Mouse (Mus musculus): ENCODE measurements around the gene Kazn. TPM values are rescaled to one million over a fixed set of nuclear protein-coding genes. Genes with fewer than 3 reads are reported as not detected.

Kazn gene
- polyA plus RNA-seq, 1 experiment from 2014 or later, result 10.6 TPM

DNA sequence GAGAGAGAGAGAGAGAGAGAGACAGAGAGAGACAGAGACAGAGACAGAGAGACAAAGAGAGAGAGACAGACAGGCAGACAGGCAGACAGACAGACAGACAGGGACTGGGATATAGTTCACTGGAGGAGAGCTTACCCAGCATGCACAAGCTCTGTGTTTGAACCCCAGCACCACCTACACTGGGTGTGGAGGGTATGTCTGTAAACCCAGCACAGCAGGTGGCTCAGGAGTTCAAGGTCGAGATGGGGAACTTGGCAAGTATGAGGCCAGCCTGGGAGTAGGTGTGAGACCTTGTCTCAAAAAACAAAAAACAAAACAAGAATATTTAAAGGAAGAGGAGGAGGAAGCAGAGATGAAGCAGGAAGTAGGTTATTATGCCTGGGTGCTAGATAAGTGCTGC is 162.3 kb downstream of the Kazn start:
- Histone ChIP-seq H3K4me2 (ENCODE audit: low read depth) (no peak overlapping the region), H3K36me3 (ENCODE audit: control insufficient read depth, insufficient read depth, low read length) (no peaks in the 10 kb centered on the region), H3K4me3 (ENCODE audit: low read depth, low read length) (no peak overlapping the region), H3K9ac (ENCODE audit: low read length) (no peak overlapping the region), H3K9me3 (ENCODE audit: control insufficient read depth, low read length) (no peaks in the 10 kb centered on the region), H3K4me1 (ENCODE audit: control insufficient read depth, insufficient read depth, low read length) (peaks cover 2% of the 10 kb centered on the region; the same call in 1 of the 2 replicates), H3K27me3 (ENCODE audit: control insufficient read depth, insufficient read depth, low read length) (no peaks in the 10 kb centered on the region), H3K27ac (ENCODE audit: low read depth, low read length) (no peak overlapping the region)
- no peak for DNase-seq (ENCODE audit: low spot score)
- WGBS, result 50% methylated on average over 1 of the region's 1 CpGs
- no peak for ATAC-seq (ENCODE audit: insufficient read depth, low FRiP score, low TSS enrichment)

DNA sequence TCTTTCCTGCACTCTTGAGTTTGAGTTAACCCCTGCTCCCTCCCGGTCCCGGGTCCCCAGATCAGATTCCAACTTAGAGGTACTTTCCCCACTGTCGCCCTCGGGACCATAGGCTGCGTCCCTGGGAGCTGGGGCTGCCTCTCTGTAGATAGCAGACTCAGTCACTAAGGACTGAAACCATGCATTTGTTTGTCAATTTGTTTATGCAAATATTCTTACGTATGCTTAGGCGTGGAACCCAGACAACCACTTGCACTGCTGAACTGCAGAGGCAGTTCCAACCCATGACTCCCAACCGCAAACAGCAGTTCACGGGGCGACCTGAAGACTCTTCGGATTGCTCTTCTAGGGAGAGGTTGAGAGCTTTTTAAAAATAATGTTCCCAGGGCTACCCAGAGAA is 163.3 kb downstream of the Kazn start:
- ATAC-seq (ENCODE audit: insufficient read depth, low FRiP score, low TSS enrichment), result no peak
- Histone ChIP-seq H3K9me3 (ENCODE audit: control insufficient read depth, low read length) (no peaks in the 10 kb centered on the region), H3K4me2 (ENCODE audit: low read depth) (no peak overlapping the region), H3K27me3 (ENCODE audit: control insufficient read depth, insufficient read depth, low read length) (no peaks in the 10 kb centered on the region), H3K27ac (ENCODE audit: low read depth, low read length) (no peak overlapping the region), H3K36me3 (ENCODE audit: control insufficient read depth, insufficient read depth, low read length) (no peaks in the 10 kb centered on the region), H3K4me3 (ENCODE audit: low read depth, low read length) (no peak overlapping the region), H3K4me1 (ENCODE audit: control insufficient read depth, insufficient read depth, low read length) (peaks cover 7% of the 10 kb centered on the region; the same call in 1 of the 2 replicates), H3K9ac (ENCODE audit: low read length) (no peak overlapping the region)
- WGBS, result 87% methylated on average over 11 of the region's 11 CpGs
- no peak for DNase-seq (ENCODE audit: low spot score)

GRCm38 (mm10) chr4:142074060-142074732 is 165.0 kb downstream of the Kazn start:
- Histone ChIP-seq H3K27me3 (ENCODE audit: control insufficient read depth, insufficient read depth, low read length) (no peaks in the 10 kb centered on the region), H3K4me2 (ENCODE audit: low read depth) (no peak overlapping the region), H3K4me1 (ENCODE audit: control insufficient read depth, insufficient read depth, low read length) (peaks cover 7% of the 10 kb centered on the region; the same call in 1 of the 2 replicates), H3K36me3 (ENCODE audit: control insufficient read depth, insufficient read depth, low read length) (no peaks in the 10 kb centered on the region), H3K27ac (ENCODE audit: low read depth, low read length) (no peak overlapping the region), H3K9me3 (ENCODE audit: control insufficient read depth, low read length) (no peaks in the 10 kb centered on the region), H3K9ac (ENCODE audit: low read length) (no peak overlapping the region), H3K4me3 (ENCODE audit: low read depth, low read length) (no peak overlapping the region)
- ATAC-seq (ENCODE audit: insufficient read depth, low FRiP score, low TSS enrichment) (no peak), DNase-seq (ENCODE audit: low spot score) (no peak)
- 68% methylated on average over 13 of the region's 13 CpGs for WGBS

DNA sequence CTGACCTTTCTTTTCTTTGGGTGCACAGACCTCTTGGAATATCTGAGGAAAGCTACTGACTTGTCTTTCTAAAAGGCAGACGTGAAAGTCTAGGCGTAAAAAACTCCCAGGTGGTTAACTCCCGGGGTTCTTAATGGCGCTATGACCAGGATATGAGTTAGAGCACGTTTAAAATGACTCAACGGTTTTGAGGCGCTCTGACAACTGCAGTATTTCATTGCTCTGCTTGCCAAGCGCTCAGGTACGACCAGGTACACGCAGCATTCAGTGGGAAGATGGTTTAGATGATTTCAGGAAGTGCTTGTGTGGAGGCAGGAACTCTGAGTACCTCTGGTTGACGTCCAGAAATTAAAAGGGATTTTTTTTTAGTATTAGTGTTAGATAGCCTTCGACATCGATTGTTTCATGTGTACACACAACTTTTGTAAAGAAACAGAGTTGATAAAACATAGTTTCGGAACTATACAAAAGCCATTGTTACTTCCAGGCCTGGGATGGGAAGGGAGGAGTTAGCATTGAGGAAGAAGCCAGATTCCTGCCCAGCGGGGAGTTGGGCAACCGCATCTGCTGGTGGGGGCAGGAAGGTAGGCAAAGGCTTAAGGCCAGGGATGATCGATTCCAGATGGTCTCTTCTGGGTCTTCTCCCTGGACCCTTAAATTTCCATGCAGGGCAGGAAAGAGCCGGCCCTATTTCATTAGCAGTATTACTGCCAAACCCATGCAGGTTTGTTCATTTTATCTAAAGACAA is 167.8 kb downstream of the Kazn start:
- ATAC-seq (ENCODE audit: insufficient read depth, low FRiP score, low TSS enrichment), result no peak
- H3K9ac ChIP-seq (ENCODE audit: low read length), result no peak overlapping the region
- 11% methylated on average over 18 of the region's 18 CpGs for whole genome bisulfite sequencing
- no peak overlapping the region for H3K4me3 ChIP-seq (ENCODE audit: low read depth, low read length)
- H3K27ac ChIP-seq (ENCODE audit: low read depth, low read length), result no peak overlapping the region
- H3K27me3 ChIP-seq (ENCODE audit: control insufficient read depth, insufficient read depth, low read length), result no peaks in the 10 kb centered on the region
- DNase-seq (ENCODE audit: low spot score), result peak; percentile 40
- H3K9me3 ChIP-seq (ENCODE audit: control insufficient read depth, low read length), result no peaks in the 10 kb centered on the region
- H3K36me3 ChIP-seq (ENCODE audit: control insufficient read depth, insufficient read depth, low read length), result no peaks in the 10 kb centered on the region
- H3K4me1 ChIP-seq (ENCODE audit: control insufficient read depth, insufficient read depth, low read length), result peaks cover 7% of the 10 kb centered on the region; the same call in 1 of the 2 replicates
- no peak overlapping the region for H3K4me2 ChIP-seq (ENCODE audit: low read depth)

GRCm38 (mm10) chr4:142070840-142071239 is 168.4 kb downstream of the Kazn start:
- whole genome bisulfite sequencing, result 7% methylated on average over 8 of the region's 8 CpGs
- Histone ChIP-seq H3K9ac (ENCODE audit: low read length) (no peak overlapping the region), H3K27ac (ENCODE audit: low read depth, low read length) (no peak overlapping the region), H3K27me3 (ENCODE audit: control insufficient read depth, insufficient read depth, low read length) (no peaks in the 10 kb centered on the region), H3K9me3 (ENCODE audit: control insufficient read depth, low read length) (no peaks in the 10 kb centered on the region), H3K4me3 (ENCODE audit: low read depth, low read length) (no peak overlapping the region), H3K4me2 (ENCODE audit: low read depth) (no peak overlapping the region), H3K4me1 (ENCODE audit: control insufficient read depth, insufficient read depth, low read length) (peaks cover 7% of the 10 kb centered on the region; the same call in 1 of the 2 replicates), H3K36me3 (ENCODE audit: control insufficient read depth, insufficient read depth, low read length) (no peaks in the 10 kb centered on the region)
- ATAC-seq (ENCODE audit: insufficient read depth, low FRiP score, low TSS enrichment) (no peak), DNase-seq (ENCODE audit: low spot score) (peak; percentile 29)

DNA sequence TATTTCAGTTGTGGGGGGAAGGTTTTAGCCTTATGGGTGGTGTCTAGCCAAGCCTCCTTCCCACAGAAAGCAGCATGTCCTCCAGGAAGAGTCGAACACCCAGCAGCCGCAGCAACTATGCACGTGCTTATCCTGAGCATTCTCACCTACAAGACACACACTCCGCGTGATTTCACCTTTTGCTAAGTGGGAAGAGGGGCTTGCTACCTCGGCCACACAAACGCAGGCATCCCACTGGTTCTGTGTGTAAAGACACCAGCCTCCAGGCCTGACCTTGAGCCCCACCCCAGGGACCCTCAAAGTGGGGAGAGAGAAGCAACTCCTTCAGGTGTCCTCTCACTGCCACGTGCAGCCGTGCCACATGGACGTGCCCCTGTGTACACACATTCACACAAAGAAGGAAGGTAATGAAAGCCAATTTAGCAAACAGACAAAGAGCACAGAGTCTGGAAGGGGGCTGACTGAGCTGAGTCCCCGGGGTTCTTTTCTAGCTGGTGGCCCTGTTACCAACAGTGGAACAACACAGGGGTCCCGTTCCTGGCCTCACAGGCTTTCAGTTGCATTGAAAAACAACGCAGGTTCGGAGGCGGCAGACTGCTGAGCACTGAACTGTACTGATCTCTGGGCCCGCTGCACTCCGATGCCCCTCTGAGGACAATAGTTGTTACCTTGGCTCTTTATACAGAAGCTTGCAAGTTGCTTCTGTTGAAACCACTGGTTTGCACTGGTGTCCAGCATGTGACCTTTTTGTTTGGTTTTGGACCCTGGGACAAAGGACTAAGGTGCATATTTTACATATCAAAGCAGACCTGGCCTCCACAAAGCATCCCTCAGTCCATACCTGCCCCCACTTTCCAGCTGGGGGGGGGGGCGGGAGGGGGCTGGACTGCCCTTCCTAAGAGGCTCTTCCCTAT is 170.0 kb downstream of the Kazn start:
- Histone ChIP-seq H3K27ac (ENCODE audit: low read depth, low read length) (no peak overlapping the region), H3K27me3 (ENCODE audit: control insufficient read depth, insufficient read depth, low read length) (no peaks in the 10 kb centered on the region), H3K9ac (ENCODE audit: low read length) (no peak overlapping the region), H3K36me3 (ENCODE audit: control insufficient read depth, insufficient read depth, low read length) (no peaks in the 10 kb centered on the region), H3K4me2 (ENCODE audit: low read depth) (no peak overlapping the region), H3K4me1 (ENCODE audit: control insufficient read depth, insufficient read depth, low read length) (peaks cover 5% of the 10 kb centered on the region; the same call in 1 of the 2 replicates), H3K4me3 (ENCODE audit: low read depth, low read length) (no peak overlapping the region), H3K9me3 (ENCODE audit: control insufficient read depth, low read length) (no peaks in the 10 kb centered on the region)
- 24% methylated on average over 18 of the region's 18 CpGs for WGBS
- ATAC-seq (ENCODE audit: insufficient read depth, low FRiP score, low TSS enrichment) (no peak), DNase-seq (ENCODE audit: low spot score) (no peak)

DNA sequence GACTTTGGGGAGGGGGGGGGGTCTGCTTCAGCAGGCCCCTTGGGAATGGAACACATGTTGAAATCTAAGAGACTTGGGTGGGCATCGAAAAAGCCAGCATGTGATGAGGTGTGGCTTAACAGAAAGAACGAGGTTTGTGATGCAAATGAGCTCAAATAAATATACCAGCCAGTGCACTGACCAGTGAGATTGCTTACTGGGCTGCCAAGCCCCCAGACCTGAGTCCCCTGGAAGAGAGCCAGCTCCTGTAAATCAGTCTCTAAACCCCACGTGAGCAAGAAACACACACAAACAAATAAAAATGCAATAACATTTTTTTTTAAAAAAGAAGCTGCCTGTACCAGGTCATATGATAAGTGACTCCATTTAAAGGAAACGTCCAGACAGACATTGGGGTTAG is 172.6 kb downstream of the Kazn start:
- peaks cover 2% of the 10 kb centered on the region; the same call in 1 of the 2 replicates for H3K4me1 ChIP-seq (ENCODE audit: control insufficient read depth, insufficient read depth, low read length)
- no peak overlapping the region for H3K27ac ChIP-seq (ENCODE audit: low read depth, low read length)

DNA sequence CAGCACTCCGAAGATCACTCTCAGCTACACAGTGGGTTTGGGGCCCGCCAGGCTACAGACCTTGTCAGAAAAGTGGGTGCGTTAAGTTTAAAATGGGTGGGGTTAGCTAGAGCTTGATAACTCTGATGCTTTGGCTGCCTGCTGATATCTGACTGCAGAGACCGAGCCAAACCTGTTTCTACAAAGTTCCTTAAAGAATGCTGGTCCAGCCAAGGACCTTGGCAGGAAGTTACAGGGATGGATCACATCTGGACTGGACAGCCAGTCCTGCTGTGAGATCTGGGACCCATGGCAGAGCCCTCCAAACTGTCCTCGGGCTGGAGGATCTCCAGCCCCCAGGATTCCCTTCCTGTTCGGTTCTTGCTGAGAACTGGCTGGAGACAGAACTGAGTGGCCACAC is 173.4 kb downstream of the Kazn start:
- 74% methylated on average over 6 of the region's 6 CpGs for WGBS
- H3K36me3 ChIP-seq (ENCODE audit: control insufficient read depth, insufficient read depth, low read length), result no peaks in the 10 kb centered on the region
- no peak overlapping the region for H3K4me3 ChIP-seq (ENCODE audit: low read depth, low read length)
- H3K4me2 ChIP-seq (ENCODE audit: low read depth), result no peak overlapping the region
- ATAC-seq (ENCODE audit: insufficient read depth, low FRiP score, low TSS enrichment) (no peak), DNase-seq (ENCODE audit: low spot score) (no peak)
- H3K27me3 ChIP-seq (ENCODE audit: control insufficient read depth, insufficient read depth, low read length), result no peaks in the 10 kb centered on the region
- H3K27ac ChIP-seq (ENCODE audit: low read depth, low read length), result no peak overlapping the region
- H3K4me1 ChIP-seq (ENCODE audit: control insufficient read depth, insufficient read depth, low read length), result peaks cover 4% of the 10 kb centered on the region; the same call in 1 of the 2 replicates
- no peak overlapping the region for H3K9ac ChIP-seq (ENCODE audit: low read length)
- no peaks in the 10 kb centered on the region for H3K9me3 ChIP-seq (ENCODE audit: control insufficient read depth, low read length)

More for the DNA sequence above, 172.6 kb downstream of the Kazn start:
- ATAC-seq (ENCODE audit: insufficient read depth, low FRiP score, low TSS enrichment), result no peak
- Histone ChIP-seq H3K36me3 (ENCODE audit: control insufficient read depth, insufficient read depth, low read length) (no peaks in the 10 kb centered on the region), H3K9ac (ENCODE audit: low read length) (no peak overlapping the region), H3K4me3 (ENCODE audit: low read depth, low read length) (no peak overlapping the region), H3K9me3 (ENCODE audit: control insufficient read depth, low read length) (no peaks in the 10 kb centered on the region), H3K27me3 (ENCODE audit: control insufficient read depth, insufficient read depth, low read length) (no peaks in the 10 kb centered on the region), H3K4me2 (ENCODE audit: low read depth) (no peak overlapping the region)
- 45% methylated on average over 4 of the region's 4 CpGs for WGBS
- DNase-seq (ENCODE audit: low spot score), result no peak
